Mouse (Mus musculus): ENCODE measurements around the gene Aig1.

DNA sequence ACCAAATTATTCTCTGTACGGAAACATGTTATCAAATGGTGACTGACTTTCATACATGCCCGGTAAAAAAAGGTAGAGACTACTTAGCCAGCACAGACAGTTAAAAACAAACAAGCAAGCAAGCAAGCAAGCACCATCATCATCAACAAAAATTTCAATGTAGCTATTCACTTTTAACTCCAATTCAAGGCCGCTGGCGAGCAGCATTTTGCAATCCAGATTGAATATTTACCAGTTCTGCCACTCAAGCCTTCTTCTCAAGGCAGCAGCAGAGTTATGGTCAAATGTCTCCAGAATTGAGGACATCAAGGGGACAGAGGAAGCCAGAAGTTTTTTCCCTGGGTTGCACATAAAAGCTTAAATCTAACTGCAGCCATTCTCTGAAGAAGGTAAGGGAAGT lies 216.7 kb downstream of the Aig1 start:
- TF ChIP-seq POLR2A (IDR thresholded peaks at IDR 0.05; ENCODE audit: low read depth, low read length) (no peak), CTCF (IDR thresholded peaks at IDR 0.05; ENCODE audit: extremely low read depth, insufficient read depth, insufficient read length, insufficient replicate concordance) (no peak)
